ENCODE assay signal across 38 mouse cellular contexts in genomic region chr11:97552151-97552550, GRCm38 (mm10). TPM values are rescaled to one million over a fixed set of nuclear protein-coding genes. Genes with fewer than 3 reads are reported as not detected.
DNase-seq lines count a peak whose midpoint lies in the region; ATAC-seq and TF ChIP-seq lines count a peak whose summit lies in the region.
"Had no signal": no experiment of that assay in that cellular context is flagged by ENCODE, and none has a peak within 500 bp of the region (broad histone marks: within the 10 kb centered on the region; RNA-seq: fewer than 3 reads in every experiment).

No protein-coding gene starts in this region.

- 8% methylated on average over 8 of the region's 8 CpGs for WGBS in hindbrain, embryonic 13.5 days
- WGBS in hindbrain, postnatal 0 days: 13% methylated on average over 8 of the region's 8 CpGs
- 3% methylated on average over 8 of the region's 8 CpGs for WGBS in midbrain, embryonic 11.5 days
- 10% methylated on average over 8 of the region's 8 CpGs for WGBS in midbrain, embryonic 15.5 days
- 9% methylated on average over 8 of the region's 8 CpGs for WGBS in midbrain, embryonic 14.5 days

- peaks cover 41% of the 10 kb centered on the region for H3K4me1 ChIP-seq in hindbrain, embryonic 13.5 days (replicated peaks)
- no peaks in the 10 kb centered on the region for H3K4me1 ChIP-seq in hindbrain, postnatal 0 days (ENCODE audit: insufficient read depth, low read length)
- peaks cover 40% of the 10 kb centered on the region for H3K4me1 ChIP-seq in midbrain, embryonic 11.5 days (ENCODE audit: control insufficient read depth, insufficient read depth, low read length)
- H3K4me1 ChIP-seq in midbrain, embryonic 15.5 days: peaks cover 46% of the 10 kb centered on the region
- peaks cover 34% of the 10 kb centered on the region for H3K4me1 ChIP-seq in midbrain, embryonic 14.5 days (ENCODE audit: control insufficient read depth, insufficient read depth, low read length)

- no peaks in the 10 kb centered on the region for H3K9me3 ChIP-seq in hindbrain, embryonic 13.5 days
- no peaks in the 10 kb centered on the region for H3K9me3 ChIP-seq in hindbrain, postnatal 0 days (ENCODE audit: low read length)
- no peaks in the 10 kb centered on the region for H3K9me3 ChIP-seq in midbrain, embryonic 11.5 days (ENCODE audit: control insufficient read depth, low read length)
- H3K9me3 ChIP-seq in midbrain, embryonic 15.5 days: no peaks in the 10 kb centered on the region
- no peaks in the 10 kb centered on the region for H3K9me3 ChIP-seq in midbrain, embryonic 14.5 days (ENCODE audit: control insufficient read depth, low read length)
- H3K9me3 ChIP-seq: G1E; intestine, embryonic 15.5 days; liver, embryonic 12.5 days; megakaryocyte, embryonic 14.5 days had no signal

- H3K9ac ChIP-seq in hindbrain, embryonic 13.5 days: 0 out of 2 replicates have a peak overlapping the region, but pooled peaks have one; percentile 35
- H3K9ac ChIP-seq in hindbrain, postnatal 0 days (replicated peaks; ENCODE audit: low read length): no peak overlapping the region; the same call in 1 of the 2 replicates
- H3K9ac ChIP-seq in midbrain, embryonic 11.5 days (ENCODE audit: low read length): 0 out of 2 replicates have a peak overlapping the region, but pooled peaks have one; percentile 21
- no peak overlapping the region for H3K9ac ChIP-seq in midbrain, embryonic 15.5 days
- peak overlapping the region; percentile 31; the same call in 1 of the 2 replicates for H3K9ac ChIP-seq in midbrain, embryonic 14.5 days (replicated peaks; ENCODE audit: low read length)
- H3K9ac ChIP-seq: forebrain, postnatal 0 days; intestine, embryonic 15.5 days; liver, embryonic 12.5 days; liver, postnatal 0 days had no signal

- peak; percentile 53 for DNase-seq in embryo, embryonic 10 days (ENCODE audit: low spot score)
- no peak for DNase-seq in embryo, embryonic 9.5 days (ENCODE audit: extremely low spot score)
- no peak for DNase-seq in hindbrain, postnatal 0 days (ENCODE audit: low spot score)
- DNase-seq in midbrain, embryonic 11.5 days (ENCODE audit: low spot score, missing footprints): peak; percentile 90
- DNase-seq in midbrain, embryonic 14.5 days: no peak
- no peak for DNase-seq in cerebellum, postnatal 14 days
- DNase-seq: adrenal gland, postnatal 10 days; cerebellum, adult 8-10 months; cerebellum, postnatal 36 days; embryo, embryonic 11 days; forebrain, postnatal 0 days; heart, adult 2 months; kidney, adult 8-10 months; kidney, postnatal 4 days; liver, postnatal 0 days; lung, postnatal 36 days; right cerebral cortex, adult 18-20 months; right cerebral cortex, postnatal 4 days; thymus, adult 18-20 months; thymus, postnatal 25 days had no signal

- H3K27ac ChIP-seq in hindbrain, embryonic 13.5 days: no peak overlapping the region
- H3K27ac ChIP-seq in hindbrain, postnatal 0 days: no peak overlapping the region
- H3K27ac ChIP-seq in midbrain, embryonic 11.5 days (ENCODE audit: low read depth, low read length): no peak overlapping the region
- no peak overlapping the region for H3K27ac ChIP-seq in midbrain, embryonic 15.5 days
- H3K27ac ChIP-seq in midbrain, embryonic 14.5 days (replicated peaks; ENCODE audit: low read depth, low read length): no peak overlapping the region
- H3K27ac ChIP-seq: heart, adult 2 months; intestine, embryonic 15.5 days; kidney, postnatal 0 days; liver, embryonic 12.5 days; stomach, postnatal 0 days had no signal

- no peak for ATAC-seq in hindbrain, embryonic 13.5 days (ENCODE audit: low FRiP score)
- no peak for ATAC-seq in hindbrain, postnatal 0 days
- ATAC-seq in midbrain, embryonic 11.5 days (ENCODE audit: low FRiP score): 0 out of 2 replicates have a peak, but pooled peaks have one; percentile 4
- ATAC-seq in midbrain, embryonic 15.5 days (replicated peaks): no peak
- no peak for ATAC-seq in midbrain, embryonic 14.5 days (ENCODE audit: low FRiP score, low TSS enrichment)
- ATAC-seq: forebrain, postnatal 0 days; hindbrain, embryonic 16.5 days; intestine, embryonic 15.5 days; liver, embryonic 12.5 days; liver, postnatal 0 days; Patski had no signal

- H3K4me2 ChIP-seq in hindbrain, embryonic 13.5 days: no peak overlapping the region
- H3K4me2 ChIP-seq in hindbrain, postnatal 0 days (ENCODE audit: low read depth, low read length): no peak overlapping the region
- H3K4me2 ChIP-seq in midbrain, embryonic 11.5 days: peak overlapping the region; percentile 12; the same call in 1 of the 2 replicates
- H3K4me2 ChIP-seq in midbrain, embryonic 15.5 days: no peak overlapping the region
- no peak overlapping the region for H3K4me2 ChIP-seq in midbrain, embryonic 14.5 days (ENCODE audit: low read length)
- H3K4me2 ChIP-seq: intestine, embryonic 15.5 days; liver, embryonic 12.5 days had no signal

- H3K27me3 ChIP-seq in hindbrain, embryonic 13.5 days: peaks cover 61% of the 10 kb centered on the region
- H3K27me3 ChIP-seq in hindbrain, postnatal 0 days (ENCODE audit: insufficient read depth, low read length): no peaks in the 10 kb centered on the region
- H3K27me3 ChIP-seq in midbrain, embryonic 11.5 days (ENCODE audit: control insufficient read depth, insufficient read depth, low read length): peaks cover 39% of the 10 kb centered on the region
- peaks cover 5% of the 10 kb centered on the region; the same call in 1 of the 2 replicates for H3K27me3 ChIP-seq in midbrain, embryonic 15.5 days (replicated peaks)
- peaks cover 25% of the 10 kb centered on the region; the same call in 1 of the 2 replicates for H3K27me3 ChIP-seq in midbrain, embryonic 14.5 days (ENCODE audit: control insufficient read depth, insufficient read depth, low read length)

- no peak for TF ChIP-seq CTCF in hindbrain, postnatal 0 days (IDR thresholded peaks at IDR 0.05; ENCODE audit: low read depth)

- H3K36me3 ChIP-seq in hindbrain, embryonic 13.5 days: peaks cover 8% of the 10 kb centered on the region; the same call in 1 of the 2 replicates
- H3K36me3 ChIP-seq in hindbrain, postnatal 0 days (ENCODE audit: insufficient read depth, low read length): no peaks in the 10 kb centered on the region
- H3K36me3 ChIP-seq in midbrain, embryonic 11.5 days (ENCODE audit: control insufficient read depth, insufficient read depth, low read length): no peaks in the 10 kb centered on the region
- H3K36me3 ChIP-seq in midbrain, embryonic 15.5 days (replicated peaks): no peaks in the 10 kb centered on the region
- peaks cover 23% of the 10 kb centered on the region for H3K36me3 ChIP-seq in midbrain, embryonic 14.5 days (ENCODE audit: control insufficient read depth, insufficient read depth, low read length)
- H3K36me3 ChIP-seq: G1E; intestine, embryonic 15.5 days; liver, embryonic 12.5 days had no signal

- no peak overlapping the region for H3K4me3 ChIP-seq in hindbrain, embryonic 13.5 days
- no peak overlapping the region for H3K4me3 ChIP-seq in hindbrain, postnatal 0 days (ENCODE audit: low read length)
- H3K4me3 ChIP-seq in midbrain, embryonic 11.5 days (ENCODE audit: low read depth, low read length): no peak overlapping the region
- H3K4me3 ChIP-seq in midbrain, embryonic 15.5 days: no peak overlapping the region
- H3K4me3 ChIP-seq in midbrain, embryonic 14.5 days (replicated peaks; ENCODE audit: low read depth, low read length): no peak overlapping the region
- H3K4me3 ChIP-seq: erythroblast, embryonic 14.5 days; heart, adult 2 months; intestine, embryonic 15.5 days; liver, embryonic 12.5 days; megakaryocyte, embryonic 14.5 days had no signal

RNA-seq across cellular contexts. Expression of gene Srcin1, which starts 23.8 kb away (rescaled TPM):
- polyA plus RNA-seq in hindbrain, embryonic 13.5 days (2015; fragmentation: Nextera tagmentation; extraction: Ambion mirVana): 6.0 and 7.0 TPM in 2 replicates
- 104 and 141 TPM in 2 replicates for total RNA-seq in hindbrain, postnatal 0 days (2014; rRNA removed)
- 14.3 and 14.7 TPM in 2 replicates for polyA plus RNA-seq in hindbrain, postnatal 0 days (2015; fragmentation: Nextera tagmentation; extraction: Ambion mirVana)
- 1.7 and 2.2 TPM in 2 replicates for polyA plus RNA-seq in midbrain, embryonic 11.5 days (2014; fragmentation: Nextera tagmentation; extraction: Ambion mirVana)
- polyA plus RNA-seq in midbrain, embryonic 15.5 days (2015; fragmentation: Nextera tagmentation; extraction: Ambion mirVana): 13.2 and 13.9 TPM in 2 replicates
- polyA plus RNA-seq in midbrain, embryonic 14.5 days (2014; fragmentation: Nextera tagmentation; extraction: Ambion mirVana): 9.6 and 15.1 TPM in 2 replicates
- polyA plus RNA-seq: erythroblast, embryonic 14.5 days had no signal

RNA-seq across cellular contexts. Expression of gene 4933428G20Rik, which starts 52.0 kb away (rescaled TPM):
- polyA plus RNA-seq in hindbrain, embryonic 13.5 days (2015; fragmentation: Nextera tagmentation; extraction: Ambion mirVana): 0.96 and 1.2 TPM in 2 replicates
- 0.43 TPM in 1 of 2 replicates, not detected in the other for total RNA-seq in hindbrain, postnatal 0 days (2014; rRNA removed)
- 0.48 and 1.1 TPM in 2 replicates for polyA plus RNA-seq in hindbrain, postnatal 0 days (2015; fragmentation: Nextera tagmentation; extraction: Ambion mirVana)
- polyA plus RNA-seq in midbrain, embryonic 11.5 days (2014; fragmentation: Nextera tagmentation; extraction: Ambion mirVana): 0.11 TPM in 1 of 2 replicates, not detected in the other
- polyA plus RNA-seq in midbrain, embryonic 15.5 days (2015; fragmentation: Nextera tagmentation; extraction: Ambion mirVana): 1.3 and 1.6 TPM in 2 replicates
- polyA plus RNA-seq in midbrain, embryonic 14.5 days (2014; fragmentation: Nextera tagmentation; extraction: Ambion mirVana): 0.51 TPM in 1 of 2 replicates, not detected in the other
- total RNA-seq: G1E; gastrocnemius, adult 8-10 months; gastrocnemius, postnatal 4 days; heart, adult 2 months; heart, postnatal 25 days; left cerebral cortex, postnatal 25 days had no signal
- polyA plus RNA-seq: erythroblast, embryonic 14.5 days; G1E; heart, adult 2 months; heart, embryonic 14.5 days; neural tube, embryonic 11.5 days; spleen, adult 2 months had no signal

Comparison
In these comparisons a context has a peak if more than half of its experiments do, and no peak if none do; other contexts are left out.
1. DNase-seq: peak in embryo, embryonic 10 days (single experiment) and midbrain, embryonic 11.5 days (single experiment); none in embryo, embryonic 9.5 days (single experiment), hindbrain, postnatal 0 days (single experiment), midbrain, embryonic 14.5 days (single experiment) and cerebellum, postnatal 14 days (0 of 2).
2. H3K9ac ChIP-seq: peak in hindbrain, embryonic 13.5 days (single experiment), midbrain, embryonic 11.5 days (single experiment) and midbrain, embryonic 14.5 days (single experiment); none in hindbrain, postnatal 0 days (single experiment) and midbrain, embryonic 15.5 days (single experiment).